Mouse (Mus musculus) skeletal muscle tissue, adult 2 months (tissue): ENCODE measurements at regions not wholly inside any gene's neighbourhood (a gene's known extent, or its start where the extent isn't known, plus 50 kb on each side); places are given as distances from the start of the nearest gene placed in this dataset.

Experiments used
- DNase-seq: peaks from one replicate; pipeline ENCODE4 v3.0.0-alpha.2; 2012; ENCODE audit warnings: low read depth, low spot score

GRCm38 (mm10) chr13:84514981-84515510 lies 292.9 kb downstream of the Tmem161b start:
- peak; percentile 0 for DNase-seq
